Mouse (Mus musculus) limb, embryonic 14.5 days (tissue): ENCODE measurements around the gene Tns4. TPM values are rescaled to one million over a fixed set of nuclear protein-coding genes. Genes with fewer than 3 reads are reported as not detected.

ENCODE experiments used
- ATAC-seq: fragments of 200-750 bp; cut with Nextera tagmentation; 2 replicates; pipeline ENCODE4 v1.8.0; 2017; ENCODE audit warnings: low read depth, moderate number of reproducible peaks, moderate TSS enrichment; ENCODE audit not compliant: low FRiP score
- DNase-seq: peaks from one replicate; pipeline ENCODE4 v3.0.0-alpha.2; 2015; ENCODE audit warnings: low spot score
- H3K27ac ChIP-seq: fragments of 300-500 bp; sonication (generic); replicated peaks from 2 replicates; pipeline ENCODE4 v1.5.1; 2014; ENCODE audit warnings: low read depth, mild to moderate bottlenecking, low read length, moderate library complexity, mixed read lengths
- H3K27me3 ChIP-seq: fragments of 300-500 bp; sonication (generic); 2 replicates; pipeline ENCODE4 v1.6.1; 2014; ENCODE audit warnings: low read length, mixed read lengths; ENCODE audit not compliant: control insufficient read depth, insufficient read depth
- H3K36me3 ChIP-seq: fragments of 300-500 bp; sonication (generic); 2 replicates; pipeline ENCODE4 v1.6.1; 2014; ENCODE audit warnings: mild to moderate bottlenecking, low read length, moderate library complexity, mixed read lengths; ENCODE audit not compliant: control insufficient read depth, insufficient read depth
- H3K4me1 ChIP-seq: fragments of 300-500 bp; sonication (generic); 2 replicates; pipeline ENCODE4 v1.6.1; 2014; ENCODE audit warnings: antibody characterized with exemption, low read length, mixed read lengths; ENCODE audit not compliant: control insufficient read depth, insufficient read depth
- H3K4me2 ChIP-seq: fragments of 300-500 bp; sonication (generic); replicated peaks from 2 replicates; pipeline ENCODE4 v1.6.1; 2014; ENCODE audit warnings: low read depth, mild to moderate bottlenecking, low read length, moderate library complexity; ENCODE audit not compliant: severe bottlenecking
- H3K4me3 ChIP-seq: fragments of 300-500 bp; sonication (generic); replicated peaks from 2 replicates; pipeline ENCODE4 v1.5.1; 2014; ENCODE audit warnings: low read length
- H3K9ac ChIP-seq: fragments of 300-500 bp; sonication (generic); 2 replicates; pipeline ENCODE4 v1.6.1; 2014; ENCODE audit warnings: mild to moderate bottlenecking, low read depth, low read length, moderate library complexity; ENCODE audit not compliant: severe bottlenecking
- H3K9me3 ChIP-seq: fragments of 300-500 bp; sonication (generic); 2 replicates; pipeline ENCODE4 v1.6.1; 2016; ENCODE audit warnings: low read length; ENCODE audit not compliant: control insufficient read depth
- POLR2A ChIP-seq: fragments of 200-500 bp; IDR thresholded peaks from 2 replicates; pipeline ENCODE4 v1.8.0; 2012; ENCODE audit warnings: inconsistent platforms, mild to moderate bottlenecking, moderate library complexity, borderline replicate concordance; ENCODE audit not compliant: insufficient read depth, insufficient read length; ENCODE audit errors: extremely low read depth
- WGBS: fragments of 180-500 bp; shearing (Covaris S2); extraction: QIAGEN DNeasy Blood & Tissue Kit; methylation state at CpG from one replicate; pipeline ENCODE4 v1.1.7; 2014; 5-methylcytosine and 5-hydroxymethylcytosine counted together
- polyA plus RNA-seq, 2 experiments: library from polyadenylated mRNA; depleted of rRNA in 1 of 2; stranded (reverse) in 1 of 2; unstranded in 1 of 2; fragments of >200 nt; fragmentation: Nextera tagmentation in 1 of 2; extraction: Ambion mirVana in 1 of 2; gene quantifications; 2 replicates each; pipeline versions ENCODE4 v1.2.1 to v1.2.3; 2012 to 2014

Gene Tns4
- polyA plus RNA-seq, 2 experiments, result 1.6 to 2.5 TPM

GRCm38 (mm10) chr11:99110370-99111110 is 21.4 kb upstream of the Tns4 start:
- TF ChIP-seq POLR2A, result no peak
- H3K27me3 ChIP-seq, result no peaks in the 10 kb centered on the region
- no peak overlapping the region for H3K4me2 ChIP-seq

DNA sequence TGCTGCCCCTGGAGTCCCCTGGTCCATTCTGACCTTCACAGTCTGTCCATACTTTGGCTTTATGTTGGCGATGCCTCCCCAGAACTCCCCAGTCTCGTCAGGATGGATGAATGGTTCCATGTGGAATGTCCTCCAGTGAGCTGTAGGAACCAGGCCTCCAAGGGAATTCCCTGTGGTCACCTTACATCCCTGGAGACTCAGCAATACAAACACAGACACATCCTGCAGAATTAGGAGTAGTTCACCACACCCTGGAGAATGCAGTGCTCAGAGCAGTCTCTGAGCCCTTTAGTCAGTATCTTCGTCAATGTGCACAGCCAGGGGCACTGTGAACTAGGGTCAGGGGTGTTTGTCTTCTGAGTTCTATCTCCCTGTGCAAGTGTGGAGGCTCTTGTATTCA is 19.2 kb upstream of the Tns4 start:
- H3K4me3 ChIP-seq, result no peak overlapping the region
- H3K27me3 ChIP-seq, result no peaks in the 10 kb centered on the region
- 62% methylated on average over 3 of the region's 3 CpGs for WGBS
- TF ChIP-seq POLR2A, result no peak
- peaks cover 27% of the 10 kb centered on the region for H3K4me1 ChIP-seq
- H3K9me3 ChIP-seq, result no peaks in the 10 kb centered on the region
- no peak overlapping the region for H3K27ac ChIP-seq
- no peaks in the 10 kb centered on the region for H3K36me3 ChIP-seq
- H3K9ac ChIP-seq, result no peak overlapping the region
- no peak for ATAC-seq
- no peak for DNase-seq
- no peak overlapping the region for H3K4me2 ChIP-seq

More at GRCm38 (mm10) chr11:99110370-99111110, 21.4 kb upstream of the Tns4 start:
- Histone ChIP-seq H3K4me3 (no peak overlapping the region), H3K9me3 (no peaks in the 10 kb centered on the region), H3K27ac (no peak overlapping the region), H3K4me1 (peaks cover 28% of the 10 kb centered on the region), H3K36me3 (no peaks in the 10 kb centered on the region), H3K9ac (no peak overlapping the region)
- WGBS, result 80% methylated on average over 15 of the region's 15 CpGs
- ATAC-seq, result no peak
- DNase-seq, result no peak

DNA sequence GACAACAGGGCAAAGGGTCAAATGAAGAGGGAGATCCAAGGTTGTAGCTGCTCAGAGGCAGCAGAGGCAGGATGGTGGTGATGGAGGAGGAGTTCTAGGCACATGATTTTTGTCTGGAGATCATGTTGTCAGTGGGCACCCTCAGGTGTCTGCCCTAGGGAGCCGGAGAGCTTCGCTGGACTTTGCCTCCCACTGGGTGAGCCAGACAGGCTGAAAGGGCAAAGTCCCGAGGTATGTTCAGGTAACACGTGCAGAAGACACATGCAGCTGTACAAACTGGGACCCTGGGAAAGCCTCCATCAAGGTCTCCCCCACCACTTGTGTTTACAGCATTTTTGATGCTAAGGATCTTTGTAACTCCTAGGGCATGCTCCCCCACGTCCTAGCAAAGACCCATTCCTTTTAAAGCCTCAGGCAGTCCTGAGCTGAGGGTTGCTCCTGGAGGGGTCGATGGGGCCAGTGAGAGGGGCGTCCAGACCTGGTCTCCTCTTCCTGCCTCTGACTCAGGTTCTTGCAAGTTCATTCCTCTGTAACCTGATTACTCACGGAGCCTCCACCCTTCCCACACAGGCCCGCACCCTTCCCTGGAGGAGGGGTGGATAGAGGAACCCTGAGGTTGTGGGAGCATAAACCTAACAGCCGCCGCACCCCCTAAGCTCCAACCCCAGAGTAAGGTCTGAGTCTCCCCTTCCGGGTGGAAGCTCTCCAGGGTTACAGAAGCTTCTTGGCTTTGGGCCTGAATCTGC is 17.0 kb upstream of the Tns4 start:
- ATAC-seq (peak; percentile 10; the same call in 1 of the 2 replicates), DNase-seq (no peak)
- 40% methylated on average over 12 of the region's 12 CpGs for WGBS
- TF ChIP-seq POLR2A, result no peak
- Histone ChIP-seq H3K36me3 (no peaks in the 10 kb centered on the region), H3K4me1 (peaks cover 18% of the 10 kb centered on the region), H3K27me3 (no peaks in the 10 kb centered on the region), H3K9me3 (no peaks in the 10 kb centered on the region), H3K27ac (peak overlapping the region; percentile 53; the same call in 1 of the 2 replicates), H3K9ac (no peak overlapping the region; the same call in 1 of the 2 replicates), H3K4me2 (no peak overlapping the region), H3K4me3 (no peak overlapping the region)

GRCm38 (mm10) chr11:99104609-99105410 is 15.7 kb upstream of the Tns4 start:
- no peak overlapping the region for H3K9ac ChIP-seq
- no peaks in the 10 kb centered on the region for H3K27me3 ChIP-seq
- WGBS, result 61% methylated on average over 9 of the region's 9 CpGs
- H3K36me3 ChIP-seq, result no peaks in the 10 kb centered on the region
- ATAC-seq (no peak), DNase-seq (no peak)
- no peak overlapping the region for H3K4me3 ChIP-seq
- H3K9me3 ChIP-seq, result no peaks in the 10 kb centered on the region
- no peak overlapping the region for H3K27ac ChIP-seq
- no peak overlapping the region for H3K4me2 ChIP-seq
- no peak for TF ChIP-seq POLR2A
- H3K4me1 ChIP-seq, result peaks cover 22% of the 10 kb centered on the region

- ATAC-seq, result no peak
- WGBS, result 77% methylated on average over 9 of the region's 9 CpGs
- H3K9me3 ChIP-seq, result no peaks in the 10 kb centered on the region
- H3K4me2 ChIP-seq, result no peak overlapping the region
- no peaks in the 10 kb centered on the region for H3K36me3 ChIP-seq
- no peak overlapping the region for H3K27ac ChIP-seq
- peaks cover 32% of the 10 kb centered on the region for H3K4me1 ChIP-seq
- H3K4me3 ChIP-seq, result no peak overlapping the region
- H3K27me3 ChIP-seq, result no peaks in the 10 kb centered on the region
- DNase-seq, result no peak
- no peak for TF ChIP-seq POLR2A
- no peak overlapping the region for H3K9ac ChIP-seq
These were observed 13.6 kb upstream of the Tns4 start for GRCm38 (mm10) chr11:99102575-99103270.
